Mouse (Mus musculus) embryo, embryonic 11 days (tissue): ENCODE results near the gene Chrng.

ENCODE experiments used
- DNase-seq: peaks from one replicate; pipeline ENCODE4 v3.0.0-alpha.2; 2015

The Chrng gene

DNA sequence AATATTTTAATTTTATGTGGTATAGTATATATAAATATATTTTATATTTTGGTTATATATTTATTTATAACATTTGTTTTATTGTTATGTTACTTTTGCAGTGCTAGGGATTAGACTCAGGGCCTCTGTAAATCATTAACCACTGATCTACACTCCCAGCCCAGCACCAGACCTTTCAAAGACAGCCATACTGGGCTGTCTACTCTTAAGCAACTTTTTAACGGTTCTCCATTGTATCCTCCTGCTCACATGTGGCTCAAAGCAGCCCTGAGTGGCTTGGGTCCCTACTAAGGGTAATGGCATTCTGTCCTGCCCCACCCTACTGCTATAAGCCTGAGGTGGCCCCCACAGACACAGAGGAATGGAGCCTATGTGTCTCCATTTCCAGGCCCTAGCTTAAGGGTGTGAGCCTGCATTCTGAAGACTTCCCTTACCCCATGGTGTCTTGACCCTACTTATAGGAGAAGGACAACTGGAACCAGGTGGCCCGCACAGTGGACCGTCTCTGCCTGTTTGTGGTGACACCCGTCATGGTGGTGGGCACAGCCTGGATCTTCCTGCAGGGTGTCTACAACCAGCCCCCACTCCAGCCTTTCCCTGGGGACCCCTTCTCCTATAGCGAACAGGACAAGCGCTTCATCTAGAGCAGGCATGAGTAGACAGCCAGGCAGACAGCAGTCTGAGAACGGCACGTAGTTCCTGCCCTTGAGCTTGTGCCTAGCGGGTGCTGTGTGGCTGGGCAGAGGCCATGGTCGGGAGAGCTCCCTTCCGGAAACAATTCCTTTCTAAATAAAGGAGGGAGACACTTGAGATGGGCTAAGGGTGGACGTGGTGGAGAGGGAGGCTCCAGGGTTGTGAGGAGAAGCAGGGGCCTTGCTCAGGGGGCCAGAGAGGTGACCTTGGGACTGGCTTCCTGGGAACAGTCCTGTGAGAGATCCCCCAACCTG lies 6.1 kb upstream of the Chrng start:
- DNase-seq, result no peak

DNA sequence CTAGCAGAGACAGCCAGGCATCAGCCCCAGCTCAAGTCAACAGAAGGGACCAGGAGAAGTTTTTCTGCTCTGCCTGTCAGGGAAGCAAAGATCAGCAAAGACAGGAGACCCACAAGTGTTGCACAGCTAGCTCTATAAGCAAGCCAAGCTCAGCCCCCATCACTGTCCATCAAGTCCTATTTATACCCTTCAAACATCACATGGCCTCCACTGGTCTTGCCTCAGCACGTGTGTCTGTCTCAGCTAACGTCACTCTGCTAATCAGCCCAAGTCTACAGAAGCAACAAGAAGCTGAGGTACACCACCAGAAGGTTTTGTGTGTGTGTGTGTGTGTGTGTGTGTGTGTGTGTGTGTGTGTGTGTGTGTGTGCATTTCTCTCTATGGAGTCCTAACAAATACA lies 3.6 kb upstream of the Chrng start:
- no peak for DNase-seq

DNA sequence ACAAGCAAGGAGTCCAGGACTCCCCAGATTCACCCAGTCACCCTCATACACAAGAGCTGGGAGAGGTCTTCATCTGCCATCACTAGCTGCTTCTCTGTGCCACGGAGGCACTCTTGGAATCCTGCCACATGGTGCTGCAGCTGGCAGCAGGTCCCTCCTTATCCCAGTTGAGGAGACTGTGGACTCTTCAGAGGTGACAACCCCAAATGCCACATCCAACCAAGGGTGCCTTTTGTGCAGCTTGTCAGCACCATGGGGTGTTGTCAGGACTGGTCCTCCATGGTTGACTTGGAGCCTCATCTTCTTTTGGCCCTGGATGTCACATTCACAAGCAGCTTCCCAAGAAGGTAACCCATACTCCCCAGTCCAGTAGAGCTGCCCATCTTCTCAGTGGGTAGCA lies 2.6 kb upstream of the Chrng start:
- no peak for DNase-seq

DNA sequence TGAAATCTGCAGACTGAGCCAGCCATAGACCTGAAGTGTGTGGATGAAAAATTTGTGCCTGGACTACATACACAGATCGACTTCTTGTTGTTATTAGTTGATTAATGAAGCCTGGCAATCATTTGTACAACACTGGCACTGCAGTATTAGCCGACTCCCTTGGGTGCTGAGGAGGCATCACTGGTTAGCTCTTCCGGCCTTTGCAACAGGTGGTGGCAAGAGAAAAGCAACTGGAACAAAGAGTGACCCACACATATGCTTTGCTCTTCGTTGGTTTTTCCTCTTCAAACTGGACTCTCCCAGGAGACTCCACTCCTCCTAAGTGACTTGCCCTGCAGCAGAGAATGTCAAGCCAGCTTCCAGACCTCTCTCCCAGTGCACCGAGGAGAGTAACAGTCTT lies 678 bp upstream of the Chrng start:
- DNase-seq, result no peak

DNA sequence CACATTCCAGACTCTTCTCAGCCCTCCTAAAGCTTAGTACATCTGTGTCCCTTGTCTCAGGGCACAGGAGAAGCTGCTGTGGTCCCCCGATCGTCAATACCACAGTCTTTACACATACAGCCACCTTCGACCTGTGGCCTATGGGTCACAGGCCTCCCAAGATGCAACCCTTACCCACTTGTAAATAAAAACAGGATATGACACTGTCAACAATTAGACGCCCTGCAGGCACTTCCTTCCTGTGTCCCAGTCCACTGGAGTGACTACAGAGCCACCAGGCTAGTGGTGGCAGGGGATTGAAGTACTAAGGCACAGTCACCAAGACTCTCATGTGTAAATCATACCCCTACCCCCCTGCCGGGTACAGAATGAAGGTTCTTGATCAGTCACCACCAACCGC lies 581 bp downstream of the Chrng start:
- no peak for DNase-seq

DNA sequence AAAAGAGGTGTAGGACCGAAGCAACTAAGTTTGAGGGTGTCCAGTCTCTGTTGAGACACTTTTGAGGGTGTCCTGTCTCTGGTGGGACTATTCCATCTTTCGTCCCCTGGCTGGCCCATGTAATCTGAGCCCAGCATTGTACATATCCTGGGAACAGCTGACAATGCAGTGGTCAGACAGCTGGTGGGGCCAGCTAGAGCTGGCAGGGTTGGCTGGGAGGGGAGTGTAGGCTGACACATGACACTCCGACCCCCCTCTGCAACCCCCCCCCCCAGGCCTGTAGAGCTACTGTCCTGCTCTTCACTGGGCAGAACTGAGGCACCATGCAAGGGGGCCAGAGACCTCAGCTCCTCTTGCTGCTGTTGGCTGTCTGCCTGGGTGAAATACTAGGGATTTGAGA lies 1.0 kb downstream of the Chrng start:
- DNase-seq, result peak; percentile 34

DNA sequence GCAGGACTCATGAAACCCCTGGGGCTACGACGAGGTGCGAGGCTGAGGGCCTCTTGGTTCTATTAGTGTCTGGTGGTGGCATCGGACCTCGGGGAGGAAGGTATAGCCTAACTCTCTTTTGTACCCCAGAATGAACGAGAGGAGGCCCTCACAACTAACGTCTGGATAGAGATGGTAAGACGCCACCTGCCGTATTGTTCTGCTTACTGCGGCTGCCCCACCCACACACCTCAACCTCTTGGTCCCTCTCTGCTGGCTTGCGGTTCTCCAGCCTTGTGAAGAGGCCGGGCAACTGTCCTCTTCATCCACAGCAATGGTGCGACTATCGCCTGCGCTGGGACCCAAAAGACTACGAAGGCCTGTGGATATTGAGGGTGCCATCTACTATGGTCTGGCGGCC lies 1.9 kb downstream of the Chrng start:
- DNase-seq, result peak; percentile 17

DNA sequence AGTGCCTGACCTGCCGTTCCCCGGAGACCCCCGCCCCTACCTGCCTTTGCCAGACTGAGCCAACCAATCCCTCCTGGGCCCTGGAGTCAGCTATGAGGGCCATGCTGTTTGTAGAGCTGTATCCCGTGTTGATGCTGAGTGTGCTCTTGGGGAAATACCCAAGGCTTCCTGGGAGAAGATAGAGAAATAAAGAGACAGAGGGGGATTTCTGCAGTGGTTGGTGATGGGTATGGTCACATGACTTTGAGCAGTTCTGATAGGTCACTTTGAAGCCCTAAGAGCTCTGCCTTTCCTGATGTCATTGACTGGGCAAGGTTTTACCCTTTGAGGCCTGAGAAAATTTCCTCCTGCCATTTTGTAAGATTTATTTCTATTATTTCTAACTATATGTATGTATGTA lies 7.0 kb downstream of the Chrng start:
- DNase-seq, result no peak

DNA sequence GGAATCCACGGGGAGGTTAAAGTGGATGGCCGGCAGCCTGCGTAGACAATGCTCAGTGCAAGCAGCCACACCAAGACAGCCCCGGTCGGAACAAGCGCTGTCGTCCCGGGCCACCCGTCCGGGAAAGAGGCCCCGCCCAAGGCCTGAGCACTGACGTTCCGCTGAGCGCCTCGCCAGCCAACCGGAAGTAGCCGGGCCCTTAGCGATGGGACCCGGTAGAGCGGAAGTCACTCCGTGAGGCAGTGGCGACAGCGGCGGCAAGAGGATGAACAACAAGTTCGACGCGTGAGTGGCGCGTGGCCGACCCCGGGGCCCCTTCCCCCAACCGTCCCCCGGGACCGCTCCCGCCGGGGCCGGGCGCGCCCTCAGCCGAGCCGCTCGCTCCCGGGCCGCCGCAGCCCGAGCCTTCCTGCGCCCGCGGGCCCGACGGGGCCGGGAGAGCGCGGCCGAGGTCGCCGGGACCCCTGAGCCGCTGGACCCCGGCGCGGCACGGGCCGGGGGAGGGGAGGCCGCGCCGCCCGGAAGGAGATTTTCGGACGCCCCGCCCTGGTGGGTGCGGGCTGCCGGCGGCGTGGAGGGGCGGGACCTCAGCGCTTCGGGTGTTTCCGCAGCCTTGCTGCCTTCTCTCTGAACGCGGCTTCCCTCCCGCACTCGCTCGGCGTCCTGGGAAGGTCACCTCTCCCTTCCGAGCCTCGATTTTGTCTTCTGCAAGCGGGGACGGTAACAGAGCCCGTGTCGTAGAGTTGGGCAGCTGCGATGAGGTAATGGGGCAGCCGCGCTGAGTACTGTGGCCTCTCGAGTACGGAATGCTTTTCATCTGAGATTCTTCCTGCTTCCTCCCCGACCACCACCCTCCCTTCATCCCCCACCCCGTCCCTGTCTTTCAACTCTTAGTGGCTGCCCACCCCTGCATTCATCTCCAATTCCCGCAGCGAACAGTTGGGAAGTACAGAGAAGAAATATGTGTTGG lies 9.6 kb downstream of the Chrng start, which contains the start of gene Eif4e2:
TSS of gene Eif4e2 (plus strand) at position 180 of the 970 bp plus-strand sequence.
- DNase-seq, result peak; percentile 98

DNA sequence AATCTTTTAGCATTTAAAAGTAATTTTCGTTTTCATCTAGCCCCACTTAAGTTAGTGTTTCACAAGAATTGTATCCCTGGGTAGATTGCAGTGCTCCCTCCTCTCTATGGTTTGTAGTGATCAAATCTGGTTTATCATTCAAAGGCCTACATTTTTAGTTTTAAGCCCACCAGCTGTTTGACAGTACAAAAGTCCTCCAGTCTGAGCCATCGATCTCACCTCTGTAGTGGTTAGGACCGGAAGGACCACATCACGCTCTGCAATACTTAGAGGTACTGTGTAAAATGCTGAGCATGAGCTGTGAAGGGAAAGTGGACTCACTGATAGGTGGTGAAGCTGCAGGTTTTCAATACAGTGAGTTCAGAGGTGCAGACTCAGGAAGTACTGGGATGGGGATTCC lies 10.3 kb downstream of the Chrng start:
- DNase-seq, result no peak

DNA sequence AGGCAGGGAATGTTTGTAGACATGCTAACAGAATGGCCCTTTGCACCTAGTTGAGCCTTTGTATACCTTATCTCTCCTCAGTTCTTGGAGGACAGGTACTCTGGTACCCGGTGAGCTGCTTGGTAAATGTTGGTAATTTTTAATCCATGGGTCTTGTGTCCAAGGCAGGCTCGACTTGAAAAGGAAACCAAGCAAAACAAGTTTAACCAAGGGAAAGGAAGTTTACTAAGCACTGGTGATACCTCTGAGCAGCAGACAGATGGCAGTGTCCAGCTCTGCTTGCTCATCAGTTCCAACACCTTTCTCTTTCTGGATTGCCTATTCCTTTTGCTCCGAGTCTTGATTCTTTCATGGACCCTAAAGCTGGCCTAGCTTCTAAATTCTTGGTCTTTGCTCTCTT lies 13.5 kb downstream of the Chrng start:
- no peak for DNase-seq

DNA sequence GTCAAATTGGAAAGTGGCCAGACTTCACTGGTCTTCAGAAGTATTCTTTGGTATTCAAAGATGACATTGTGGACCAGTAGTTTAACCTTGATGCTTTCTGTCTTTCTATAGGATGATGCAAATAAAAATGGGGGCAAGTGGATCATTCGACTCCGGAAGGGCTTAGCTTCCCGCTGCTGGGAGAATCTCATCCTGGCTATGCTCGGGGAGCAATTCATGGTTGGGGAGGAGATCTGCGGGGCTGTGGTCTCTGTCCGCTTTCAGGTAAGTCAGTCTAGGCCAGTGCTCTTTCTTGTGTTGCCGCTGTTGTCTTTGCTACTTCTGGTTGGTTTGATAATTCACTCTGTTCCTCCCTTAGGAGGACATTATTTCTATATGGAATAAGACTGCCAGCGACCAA lies 21.3 kb downstream of the Chrng start:
- DNase-seq, result no peak

DNA sequence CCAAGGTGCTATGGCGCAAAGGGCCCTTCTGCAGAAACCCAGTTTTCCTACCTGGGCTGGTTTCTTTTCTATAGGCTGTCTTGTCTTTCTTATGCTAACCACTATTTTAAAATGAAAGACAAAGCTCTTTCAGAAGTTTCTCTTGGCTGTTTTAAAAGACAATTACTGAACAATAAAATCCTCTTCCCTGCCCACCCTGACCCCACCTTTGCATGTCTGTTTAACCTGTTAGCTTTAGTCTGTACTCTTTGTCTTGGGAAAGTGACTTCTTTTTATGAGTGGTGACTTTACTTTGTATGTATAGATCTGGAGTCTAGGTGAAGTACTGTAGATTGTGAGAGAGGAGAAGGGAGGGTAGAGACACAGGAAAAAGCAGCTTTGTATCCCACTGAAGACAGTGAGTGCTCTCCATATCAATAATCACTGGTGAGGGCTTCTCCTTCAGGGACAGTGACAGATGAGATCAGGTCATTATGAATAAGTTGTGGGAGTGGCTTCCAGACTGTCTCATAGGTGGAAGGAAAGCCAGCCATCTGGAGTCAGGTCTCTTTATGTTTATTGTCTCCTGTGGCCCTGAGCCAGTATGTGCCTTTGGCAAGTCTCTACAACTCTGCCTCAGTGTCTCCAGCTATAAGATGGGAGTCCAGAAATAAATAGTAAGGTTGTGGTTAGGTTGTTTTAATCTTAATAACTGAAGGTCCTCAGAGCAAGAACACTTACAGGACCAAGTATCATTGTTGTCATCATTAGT lies 22.1 kb downstream of the Chrng start:
- DNase-seq, result no peak

DNA sequence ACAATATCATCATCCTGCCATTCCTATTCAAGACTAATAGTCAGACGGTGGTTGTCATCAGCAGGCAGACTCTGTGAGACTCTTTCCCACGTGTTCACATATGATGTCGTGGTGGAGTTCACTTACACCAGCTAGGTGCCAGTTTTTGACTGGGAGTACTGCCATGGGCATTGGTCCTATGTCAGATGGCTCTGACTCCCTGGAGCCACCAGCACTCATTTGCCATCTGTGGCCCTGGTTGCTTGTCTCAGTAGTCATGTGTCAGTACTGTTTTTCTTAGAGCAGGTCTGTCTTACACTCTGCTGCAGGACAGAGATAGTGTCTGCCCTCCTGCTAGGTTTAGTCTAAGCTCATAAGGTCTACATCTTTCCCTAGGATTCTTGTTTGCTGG lies 22.7 kb downstream of the Chrng start:
- no peak for DNase-seq

DNA sequence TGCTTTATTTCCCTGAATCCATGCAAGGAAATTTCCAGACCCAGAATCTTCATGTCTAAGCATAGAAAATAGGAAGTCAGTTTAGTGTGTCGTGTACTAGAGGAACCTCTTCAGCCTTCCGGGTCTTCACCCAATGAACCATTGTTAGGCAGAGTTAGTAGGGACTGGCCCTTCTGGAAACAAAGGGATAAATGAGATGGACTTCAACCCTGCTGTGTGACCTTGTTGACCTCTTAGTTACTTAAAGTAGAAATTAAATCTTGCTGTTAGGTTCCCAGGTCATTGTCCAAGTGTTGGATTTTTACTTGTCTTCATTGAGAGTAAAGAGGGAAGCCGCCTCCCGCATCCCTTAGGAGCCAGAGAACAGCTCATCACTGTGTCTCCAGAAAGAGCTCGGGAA lies 26.1 kb downstream of the Chrng start:
- DNase-seq, result no peak

DNA sequence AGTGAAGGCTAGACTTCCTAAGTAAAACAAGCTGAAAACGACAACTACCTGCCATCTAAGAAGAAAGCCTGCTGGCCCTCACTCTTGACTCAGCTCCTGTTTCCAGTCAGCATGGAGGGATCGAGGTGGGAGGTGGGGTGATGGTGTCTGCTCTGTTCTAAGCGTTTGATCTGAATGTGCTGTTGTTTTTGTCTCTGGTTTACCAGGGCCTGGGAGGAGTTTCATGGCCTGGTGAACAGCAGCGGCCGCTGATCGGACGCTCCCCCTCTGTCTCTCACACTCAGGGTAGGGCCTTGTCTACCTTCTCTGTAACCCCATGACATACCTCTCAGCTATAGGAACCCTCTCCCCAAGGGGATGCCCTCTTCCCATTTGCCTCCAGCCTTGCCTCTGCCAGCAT lies 27.7 kb downstream of the Chrng start:
- DNase-seq, result no peak

DNA sequence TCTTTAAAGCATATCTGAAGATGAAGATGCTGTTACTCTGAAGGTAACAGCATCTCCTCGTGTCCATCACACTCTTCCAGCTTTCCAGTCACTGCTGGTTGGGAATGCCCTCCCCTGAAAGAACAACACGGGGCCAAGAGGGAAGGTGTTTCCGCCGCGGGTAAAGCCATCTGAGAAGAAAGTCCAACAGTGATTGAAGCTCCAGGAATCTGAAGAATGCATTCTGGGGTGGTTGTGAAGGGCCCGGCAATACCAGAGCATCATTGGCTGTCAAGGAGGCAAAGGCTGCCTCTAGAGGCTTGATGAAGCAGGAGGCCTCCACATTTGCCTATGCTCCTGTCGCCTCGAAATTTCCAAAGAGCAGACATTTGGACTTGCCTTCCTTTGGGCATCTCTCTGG lies 34.6 kb downstream of the Chrng start:
- no peak for DNase-seq

DNA sequence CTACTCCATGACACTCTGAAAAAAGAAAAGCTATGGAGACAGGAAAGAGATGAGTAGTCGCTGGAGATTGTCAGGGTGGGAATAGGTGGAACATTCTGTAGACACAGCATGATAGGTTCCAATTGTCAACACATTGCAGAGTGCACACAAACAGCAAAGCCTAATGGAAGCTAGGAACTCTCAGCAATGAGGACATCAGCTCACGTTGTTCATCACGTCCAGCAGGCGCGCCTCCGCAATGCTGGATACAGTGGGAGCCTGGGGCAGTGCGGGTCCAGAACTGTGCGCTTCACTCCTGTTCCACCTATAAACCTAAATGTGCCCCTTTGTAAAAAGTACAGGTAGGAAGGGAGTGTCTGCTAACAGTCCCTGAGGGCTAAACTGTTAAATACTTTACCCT lies 38.6 kb downstream of the Chrng start:
- DNase-seq, result no peak

DNA sequence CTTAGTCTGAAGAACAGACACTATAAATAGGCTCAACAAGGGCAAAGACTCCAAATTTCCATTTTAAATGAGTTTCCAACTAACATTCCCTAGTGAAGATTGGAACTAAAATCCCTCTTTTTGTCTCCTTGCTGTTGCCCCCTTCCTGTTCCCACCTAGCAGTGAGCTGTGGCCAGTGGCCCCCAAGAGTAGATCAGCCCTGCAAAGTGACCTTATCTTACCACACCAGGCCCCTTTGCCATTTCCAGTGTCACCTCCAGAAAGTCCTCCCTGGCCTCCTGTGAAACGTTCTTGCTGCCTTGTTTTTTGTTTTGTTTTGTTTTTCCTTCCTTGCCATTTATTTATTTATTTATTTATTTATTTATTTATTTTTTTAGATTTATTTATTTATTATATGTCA lies 41.0 kb downstream of the Chrng start:
- DNase-seq, result no peak

DNA sequence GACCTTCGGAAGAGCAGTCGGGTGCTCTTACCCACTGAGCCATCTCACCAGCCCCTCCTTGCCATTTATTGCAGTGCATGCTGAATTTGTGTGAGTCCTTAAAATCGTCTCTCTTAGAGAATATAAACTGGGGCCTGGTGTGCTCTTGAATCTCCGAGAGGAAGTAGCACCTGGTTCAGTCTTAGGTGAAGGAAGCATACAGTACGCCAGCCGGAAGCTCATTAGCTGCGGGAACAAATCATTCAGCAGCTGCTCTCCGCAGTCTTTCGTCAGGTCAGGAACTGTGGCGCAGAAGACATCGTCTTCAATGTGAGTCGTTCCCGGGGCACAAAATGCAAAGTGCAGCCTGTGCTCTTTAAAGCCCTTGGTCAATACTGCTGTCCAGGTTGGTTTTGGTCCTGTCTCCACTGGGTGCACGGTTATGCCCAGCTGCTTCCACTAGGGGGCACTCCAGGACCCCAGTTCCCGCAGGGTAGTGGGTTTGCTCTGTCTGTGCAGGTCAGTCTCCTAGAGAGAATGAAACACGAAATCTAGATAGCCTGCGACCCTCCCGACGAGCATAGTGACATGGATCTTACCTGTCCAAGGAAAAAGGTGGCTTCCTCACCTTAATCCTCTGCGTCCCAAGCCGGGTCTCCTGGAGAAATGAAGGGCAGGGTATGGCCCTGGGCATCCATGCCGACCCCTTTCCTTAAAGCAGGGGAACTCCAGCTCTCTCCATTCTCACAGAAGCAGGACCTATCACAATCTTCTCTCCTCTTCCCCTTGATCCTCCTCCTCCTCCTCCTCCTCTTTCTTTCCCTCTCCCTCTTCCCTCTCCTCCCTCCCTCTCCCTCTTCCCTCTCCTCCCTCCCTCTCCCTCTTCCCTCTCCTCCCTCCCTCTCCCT lies 41.7 kb downstream of the Chrng start:
- peak; percentile 82 for DNase-seq

DNA sequence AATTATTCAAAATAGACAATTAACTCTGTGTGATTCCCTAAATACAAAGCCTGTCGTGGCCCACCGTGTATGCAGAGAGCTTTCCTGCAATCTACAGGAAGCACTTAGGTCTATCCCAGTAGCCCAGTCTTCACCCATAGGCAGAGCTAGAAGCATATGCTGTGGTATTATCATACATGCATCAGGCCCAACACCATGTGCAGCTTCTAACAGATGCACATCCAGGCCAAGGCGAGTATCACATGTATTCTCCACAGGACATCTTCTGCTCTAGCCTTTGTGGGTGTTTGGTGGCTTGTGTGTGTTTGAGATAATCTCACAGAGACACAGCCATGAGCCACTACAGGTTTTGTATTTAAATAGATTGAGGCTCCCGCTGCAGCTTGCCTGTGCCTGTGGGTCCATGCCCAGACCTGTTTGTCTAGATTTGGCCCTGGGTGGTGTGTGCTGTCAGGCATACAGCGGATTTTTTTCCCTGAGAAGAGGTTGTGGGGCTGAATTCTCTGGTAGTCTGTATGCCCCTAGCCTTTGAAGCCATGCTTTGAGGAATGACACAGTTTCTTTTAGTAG lies 47.7 kb downstream of the Chrng start:
- no peak for DNase-seq

DNA sequence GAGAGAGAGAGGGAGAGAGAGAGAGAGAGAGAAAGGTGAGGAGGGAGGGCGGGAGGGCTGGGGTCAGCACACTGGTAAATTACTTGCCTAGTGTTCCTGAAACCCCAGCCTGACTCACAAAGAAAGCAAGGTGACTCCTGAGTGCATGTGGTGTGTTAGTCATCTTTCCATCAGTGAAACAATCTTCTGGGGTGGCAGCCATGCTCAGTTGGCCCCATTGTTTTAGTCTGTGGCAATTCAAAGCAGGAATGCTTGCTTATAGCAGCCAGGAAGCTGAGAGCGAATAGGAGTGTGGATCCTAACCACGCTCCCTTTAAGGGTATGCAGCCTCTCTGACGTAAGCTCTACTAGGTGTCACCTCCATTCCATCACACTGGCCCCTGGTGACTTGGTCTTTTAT lies 50.7 kb downstream of the Chrng start:
- DNase-seq, result no peak
